Mouse (Mus musculus) embryonic facial prominence, embryonic 14.5 days (tissue): ENCODE data around the gene Ccnj. TPM values are rescaled to one million over a fixed set of nuclear protein-coding genes. Genes with fewer than 3 reads are reported as not detected.

Source experiments
- ATAC-seq: fragments of 200-750 bp; cut with Nextera tagmentation; 2 replicates; pipeline ENCODE4 v1.8.0; 2017; ENCODE audit warnings: low read depth, moderate number of reproducible peaks, moderate TSS enrichment
- DNase-seq: peaks from one replicate; pipeline ENCODE4 v3.0.0-alpha.2; 2015; ENCODE audit warnings: low spot score
- H3K27ac ChIP-seq: fragments of 300-500 bp; sonication (generic); replicated peaks from 2 replicates; pipeline ENCODE4 v1.5.1; 2014; ENCODE audit warnings: low read depth, mild to moderate bottlenecking, low read length, moderate library complexity
- H3K27me3 ChIP-seq: fragments of 300-500 bp; sonication (generic); replicated peaks from 2 replicates; pipeline ENCODE4 v1.6.1; 2014; ENCODE audit warnings: low read length; ENCODE audit not compliant: control insufficient read depth, insufficient read depth
- H3K36me3 ChIP-seq: fragments of 300-500 bp; sonication (generic); 2 replicates; pipeline ENCODE4 v1.6.1; 2014; ENCODE audit warnings: low read length, mixed read lengths; ENCODE audit not compliant: control insufficient read depth, insufficient read depth
- H3K4me1 ChIP-seq: fragments of 300-500 bp; sonication (generic); 2 replicates; pipeline ENCODE4 v1.6.1; 2014; ENCODE audit warnings: antibody characterized with exemption, low read length; ENCODE audit not compliant: control insufficient read depth, insufficient read depth
- H3K4me2 ChIP-seq: fragments of 300-500 bp; sonication (generic); 2 replicates; pipeline ENCODE4 v1.6.1; 2014; ENCODE audit warnings: low read depth, mild to moderate bottlenecking, low read length, moderate library complexity, mixed read lengths
- H3K4me3 ChIP-seq: fragments of 300-500 bp; sonication (generic); 2 replicates; pipeline ENCODE4 v1.5.1; 2014; ENCODE audit warnings: low read depth, mild to moderate bottlenecking, low read length
- H3K9ac ChIP-seq: fragments of 300-500 bp; sonication (generic); 2 replicates; pipeline ENCODE4 v1.6.1; 2014; ENCODE audit warnings: low read depth, mild to moderate bottlenecking, low read length, moderate library complexity, mixed read lengths
- H3K9me3 ChIP-seq: fragments of 300-500 bp; sonication (generic); 2 replicates; pipeline ENCODE4 v1.6.1; 2016; ENCODE audit warnings: low read length; ENCODE audit not compliant: control insufficient read depth
- WGBS: fragments of 180-500 bp; shearing (Covaris S2); extraction: QIAGEN DNeasy Blood & Tissue Kit; methylation state at CpG from one replicate; pipeline ENCODE4 v1.1.7; 2014; 5-methylcytosine and 5-hydroxymethylcytosine counted together
- polyA plus RNA-seq: library from polyadenylated mRNA; unstranded; fragments of >200 nt; fragmentation: Nextera tagmentation; extraction: Ambion mirVana; gene quantifications from 2 replicates; pipeline ENCODE4 v1.2.1, GENCODE M21; 2014

The Ccnj gene
- polyA plus RNA-seq, 1 experiment from 2014 or later = 7.8 TPM

GRCm38 (mm10) chr19:40868284-40868683 is 37.2 kb downstream of the Ccnj start:
- Histone ChIP-seq H3K9ac (no peak overlapping the region), H3K9me3 (no peaks in the 10 kb centered on the region), H3K36me3 (no peaks in the 10 kb centered on the region), H3K4me1 (no peaks in the 10 kb centered on the region), H3K27ac (no peak overlapping the region), H3K4me3 (no peak overlapping the region), H3K27me3 (peaks cover 18% of the 10 kb centered on the region), H3K4me2 (no peak overlapping the region; the same call in 1 of the 2 replicates)
- WGBS = 10% methylated on average over 5 of the region's 5 CpGs
- DNase-seq = peak; percentile 22
- no peak for ATAC-seq

- H3K4me3 ChIP-seq = no peak overlapping the region
- no peaks in the 10 kb centered on the region for H3K4me1 ChIP-seq
- no peak overlapping the region for H3K9ac ChIP-seq
- ATAC-seq (no peak), DNase-seq (no peak)
- H3K27ac ChIP-seq = no peak overlapping the region
- no peak overlapping the region for H3K4me2 ChIP-seq
- peaks cover 7% of the 10 kb centered on the region for H3K9me3 ChIP-seq
- 82% methylated on average over 3 of the region's 3 CpGs for WGBS
- H3K27me3 ChIP-seq = peaks cover 19% of the 10 kb centered on the region
- no peaks in the 10 kb centered on the region for H3K36me3 ChIP-seq
These were observed 38.5 kb downstream of the Ccnj start for GRCm38 (mm10) chr19:40869425-40870105.

- H3K36me3 ChIP-seq = no peaks in the 10 kb centered on the region
- H3K4me3 ChIP-seq = peak overlapping the region; percentile 46
- H3K27ac ChIP-seq = peak overlapping the region; percentile 74
- H3K4me2 ChIP-seq = peak overlapping the region; percentile 61
- peaks cover 7% of the 10 kb centered on the region for H3K9me3 ChIP-seq
- DNase-seq (peak; percentile 97), ATAC-seq (peak; percentile 97)
- H3K9ac ChIP-seq = peak overlapping the region; percentile 61
- 2% methylated on average over 37 of the region's 51 CpGs for WGBS
- no peaks in the 10 kb centered on the region for H3K4me1 ChIP-seq
- peaks cover 40% of the 10 kb centered on the region for H3K27me3 ChIP-seq
These were observed 42.0 kb downstream of the Ccnj start for GRCm38 (mm10) chr19:40872955-40873665.

GRCm38 (mm10) chr19:40881700-40882099 is 50.6 kb downstream of the Ccnj start:
- no peak overlapping the region for H3K4me2 ChIP-seq
- H3K4me1 ChIP-seq = no peaks in the 10 kb centered on the region
- no peaks in the 10 kb centered on the region for H3K9me3 ChIP-seq
- no peak overlapping the region for H3K9ac ChIP-seq
- peaks cover 78% of the 10 kb centered on the region for H3K27me3 ChIP-seq
- DNase-seq (no peak), ATAC-seq (no peak)
- H3K4me3 ChIP-seq = no peak overlapping the region
- WGBS = 82% methylated on average over 4 of the region's 4 CpGs
- H3K27ac ChIP-seq = no peak overlapping the region
- H3K36me3 ChIP-seq = no peaks in the 10 kb centered on the region

GRCm38 (mm10) chr19:40888887-40889286 is 57.8 kb downstream of the Ccnj start:
- Histone ChIP-seq H3K9me3 (peaks cover 3% of the 10 kb centered on the region), H3K9ac (no peak overlapping the region), H3K36me3 (no peaks in the 10 kb centered on the region), H3K4me2 (no peak overlapping the region), H3K27me3 (peaks cover 71% of the 10 kb centered on the region), H3K4me1 (no peaks in the 10 kb centered on the region), H3K27ac (no peak overlapping the region), H3K4me3 (no peak overlapping the region)
- ATAC-seq (no peak), DNase-seq (no peak)
- WGBS = 75% methylated on average over 1 of the region's 1 CpGs

GRCm38 (mm10) chr19:40894071-40894506 is 63.0 kb downstream of the Ccnj start:
- no peak; the same call in none of the 2 replicates for ATAC-seq
- Histone ChIP-seq H3K9me3 (peaks cover 6% of the 10 kb centered on the region), H3K4me3 (peak overlapping the region; percentile 82), H3K36me3 (0 out of 2 replicates have a peak, but pooled peaks cover 4% of the 10 kb centered on the region), H3K4me1 (0 out of 2 replicates have a peak, but pooled peaks cover 4% of the 10 kb centered on the region), H3K27ac (peak overlapping the region; percentile 93), H3K4me2 (peak overlapping the region; percentile 64), H3K9ac (peak overlapping the region; percentile 73), H3K27me3 (peaks cover 37% of the 10 kb centered on the region)
- WGBS = 51% methylated on average over 19 of the region's 21 CpGs
- no peak for DNase-seq

GRCm38 (mm10) chr19:40894519-40895392 is 63.7 kb downstream of the Ccnj start, which contains the start of gene Zfp518a:
TSS of gene Zfp518a (plus strand) at chr19:40894705.
- Histone ChIP-seq H3K27ac (peak within 1 kb of the TSS; percentile 93), H3K9ac (peak within 1 kb of the TSS; percentile 73), H3K9me3 (peaks cover 6% of the 10 kb centered on the region), H3K4me1 (0 out of 2 replicates have a peak, but pooled peaks cover 4% of the 10 kb centered on the region), H3K36me3 (0 out of 2 replicates have a peak, but pooled peaks cover 4% of the 10 kb centered on the region), H3K4me2 (peak within 1 kb of the TSS; percentile 64), H3K27me3 (peaks cover 34% of the 10 kb centered on the region), H3K4me3 (peak within 1 kb of the TSS; percentile 82)
- DNase-seq (peak; percentile 97), ATAC-seq (peak; percentile 96)
- WGBS = under 1% methylated on average over 33 of the region's 89 CpGs

- H3K4me2 ChIP-seq = peak overlapping the region; percentile 64
- 0 out of 2 replicates have a peak, but pooled peaks cover 7% of the 10 kb centered on the region for H3K36me3 ChIP-seq
- peak overlapping the region; percentile 82 for H3K4me3 ChIP-seq
- H3K27ac ChIP-seq = peak overlapping the region; percentile 93
- peaks cover 30% of the 10 kb centered on the region for H3K27me3 ChIP-seq
- peaks cover 6% of the 10 kb centered on the region for H3K9me3 ChIP-seq
- WGBS = 0% methylated on average over 2 of the region's 6 CpGs
- ATAC-seq = no peak
- 0 out of 2 replicates have a peak, but pooled peaks cover 4% of the 10 kb centered on the region for H3K4me1 ChIP-seq
- peak overlapping the region; percentile 73 for H3K9ac ChIP-seq
- no peak for DNase-seq
These were observed 64.3 kb downstream of the Ccnj start for GRCm38 (mm10) chr19:40895393-40895703.
